Mouse (Mus musculus) midbrain, embryonic 16.5 days (tissue): ENCODE results near the gene Dennd4c. TPM values are rescaled to one million over a fixed set of nuclear protein-coding genes. Genes with fewer than 3 reads are reported as not detected.

ENCODE experiments used
- ATAC-seq: fragments of 200-750 bp; cut with Nextera tagmentation; 2 replicates; pipeline ENCODE4 v1.8.0; 2017; ENCODE audit warnings: moderate TSS enrichment
- H3K27ac ChIP-seq: fragments of 300-500 bp; sonication (generic); 2 replicates; pipeline ENCODE4 v1.5.1; 2014; ENCODE audit warnings: mild to moderate bottlenecking, low read length, mixed read lengths
- H3K27me3 ChIP-seq: fragments of 300-500 bp; sonication (generic); 2 replicates; pipeline ENCODE4 v1.6.1; 2014; ENCODE audit warnings: low read depth, low read length, mixed read lengths; ENCODE audit not compliant: control insufficient read depth, insufficient read depth
- H3K36me3 ChIP-seq: fragments of 300-500 bp; sonication (generic); 2 replicates; pipeline ENCODE4 v1.6.1; 2014; ENCODE audit warnings: mild to moderate bottlenecking, low read length, moderate library complexity, mixed read lengths; ENCODE audit not compliant: control insufficient read depth, insufficient read depth
- H3K4me1 ChIP-seq: fragments of 300-500 bp; sonication (generic); 2 replicates; pipeline ENCODE4 v1.6.1; 2014; ENCODE audit warnings: mild to moderate bottlenecking, low read length, mixed read lengths; ENCODE audit not compliant: control insufficient read depth, insufficient read depth
- H3K4me2 ChIP-seq: fragments of 300-500 bp; sonication (generic); 2 replicates; pipeline ENCODE4 v1.6.1; 2014; ENCODE audit warnings: mild to moderate bottlenecking, low read length, mixed read lengths
- H3K4me3 ChIP-seq: fragments of 300-500 bp; sonication (generic); 2 replicates; pipeline ENCODE4 v1.5.1; 2014; ENCODE audit warnings: low read depth, mild to moderate bottlenecking, low read length, moderate library complexity, mixed read lengths
- H3K9ac ChIP-seq: fragments of 300-500 bp; sonication (generic); 2 replicates; pipeline ENCODE4 v1.6.1; 2014; ENCODE audit warnings: low read depth, low read length, mixed read lengths
- H3K9me3 ChIP-seq: fragments of 300-500 bp; sonication (generic); replicated peaks from 2 replicates; pipeline ENCODE4 v1.6.1; 2014; ENCODE audit warnings: mild to moderate bottlenecking, low read length, mixed read lengths; ENCODE audit not compliant: control insufficient read depth, poor library complexity, severe bottlenecking
- WGBS: fragments of 180-500 bp; shearing (Covaris S2); extraction: QIAGEN DNeasy Blood & Tissue Kit; methylation state at CpG from one replicate; pipeline ENCODE4 v1.1.7; 2014; 5-methylcytosine and 5-hydroxymethylcytosine counted together
- polyA plus RNA-seq: library from polyadenylated mRNA; unstranded; fragments of >200 nt; fragmentation: Nextera tagmentation; extraction: Ambion mirVana; gene quantifications from 2 replicates; pipeline ENCODE4 v1.2.1, GENCODE M21; 2015

Dennd4c gene
- polyA plus RNA-seq, 1 experiment from 2014 or later: 2.1 TPM

DNA sequence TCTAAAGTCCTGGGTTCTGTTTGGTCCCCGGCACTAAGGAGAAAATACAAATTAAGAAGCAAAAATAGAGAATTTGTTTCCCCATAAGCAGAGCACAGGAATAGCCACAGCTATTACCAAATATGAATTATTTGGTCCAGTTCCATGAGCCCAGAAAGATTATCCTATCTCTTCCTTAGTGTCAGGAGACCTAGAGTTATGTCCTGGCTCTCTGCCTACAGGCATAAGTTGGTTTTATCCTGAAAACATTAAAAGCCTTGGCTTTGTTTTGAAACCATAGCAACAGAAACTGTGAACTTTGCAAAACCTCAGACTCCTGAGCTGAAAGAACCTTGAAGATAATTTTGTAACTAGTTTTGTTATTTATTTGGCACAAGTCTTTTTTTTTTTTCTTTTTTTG lies 31.2 kb upstream of the Dennd4c start:
- no peaks in the 10 kb centered on the region for H3K27me3 ChIP-seq
- H3K4me3 ChIP-seq: no peak overlapping the region
- 86% methylated on average over 1 of the region's 1 CpGs for WGBS
- H3K4me1 ChIP-seq: no peaks in the 10 kb centered on the region
- H3K9ac ChIP-seq: no peak overlapping the region
- H3K9me3 ChIP-seq: no peaks in the 10 kb centered on the region
- no peaks in the 10 kb centered on the region for H3K36me3 ChIP-seq
- no peak overlapping the region for H3K27ac ChIP-seq
- H3K4me2 ChIP-seq: no peak overlapping the region
- no peak for ATAC-seq

- no peaks in the 10 kb centered on the region for H3K4me1 ChIP-seq
- no peak overlapping the region for H3K4me2 ChIP-seq
- H3K36me3 ChIP-seq: no peaks in the 10 kb centered on the region
- H3K9me3 ChIP-seq: no peaks in the 10 kb centered on the region
- no peaks in the 10 kb centered on the region for H3K27me3 ChIP-seq
- H3K9ac ChIP-seq: no peak overlapping the region
- H3K27ac ChIP-seq: no peak overlapping the region
- 84% methylated on average over 4 of the region's 4 CpGs for WGBS
- ATAC-seq: no peak
- no peak overlapping the region for H3K4me3 ChIP-seq
Observed at GRCm38 (mm10) chr4:86718878-86719577, 29.3 kb upstream of the Dennd4c start.

DNA sequence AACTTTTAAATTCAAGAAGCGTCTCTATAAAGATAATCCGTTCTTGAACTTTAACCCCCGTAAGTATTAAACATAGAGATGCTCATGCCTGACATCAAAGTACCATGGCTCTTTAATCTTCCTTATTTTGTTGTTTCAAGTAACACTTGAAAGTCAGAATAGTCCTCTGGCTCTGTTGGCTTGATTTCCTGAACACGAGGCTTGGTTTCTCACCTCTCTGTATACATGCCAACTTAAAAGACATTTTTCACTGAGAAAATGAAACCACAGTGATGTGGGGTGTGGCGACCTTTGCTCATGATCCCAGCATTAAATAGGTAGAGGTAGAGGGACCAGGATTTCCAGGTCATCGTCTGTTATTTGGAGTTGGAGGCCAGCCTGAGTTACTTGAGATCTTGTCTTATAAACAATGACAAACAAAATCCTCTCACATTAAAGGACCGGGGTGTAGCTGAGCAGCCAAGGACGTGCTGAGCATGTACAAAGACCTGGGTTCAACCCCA lies 26.4 kb upstream of the Dennd4c start:
- H3K36me3 ChIP-seq: no peaks in the 10 kb centered on the region

GRCm38 (mm10) chr4:86725175-86725574 lies 23.2 kb upstream of the Dennd4c start:
- 77% methylated on average over 4 of the region's 4 CpGs for WGBS
- H3K4me1 ChIP-seq: no peaks in the 10 kb centered on the region
- no peak overlapping the region for H3K4me2 ChIP-seq
- no peaks in the 10 kb centered on the region for H3K9me3 ChIP-seq
- no peak for ATAC-seq
- no peaks in the 10 kb centered on the region for H3K27me3 ChIP-seq
- no peak overlapping the region for H3K9ac ChIP-seq
- no peak overlapping the region for H3K4me3 ChIP-seq
- H3K36me3 ChIP-seq: no peaks in the 10 kb centered on the region
- no peak overlapping the region for H3K27ac ChIP-seq

More for the DNA sequence above, 26.4 kb upstream of the Dennd4c start:
- no peak overlapping the region for H3K27ac ChIP-seq
- no peaks in the 10 kb centered on the region for H3K9me3 ChIP-seq
- H3K27me3 ChIP-seq: no peaks in the 10 kb centered on the region
- no peak overlapping the region for H3K4me3 ChIP-seq
- ATAC-seq: no peak
- no peak overlapping the region for H3K4me2 ChIP-seq
- WGBS: 82% methylated on average over 8 of the region's 8 CpGs
- no peak overlapping the region for H3K9ac ChIP-seq
- no peaks in the 10 kb centered on the region for H3K4me1 ChIP-seq

GRCm38 (mm10) chr4:86726141-86726540 lies 22.2 kb upstream of the Dennd4c start:
- no peak overlapping the region for H3K27ac ChIP-seq
- ATAC-seq: no peak
- 88% methylated on average over 5 of the region's 5 CpGs for WGBS
- H3K9me3 ChIP-seq: no peaks in the 10 kb centered on the region
- H3K36me3 ChIP-seq: no peaks in the 10 kb centered on the region
- H3K4me2 ChIP-seq: no peak overlapping the region
- H3K27me3 ChIP-seq: no peaks in the 10 kb centered on the region
- no peaks in the 10 kb centered on the region for H3K4me1 ChIP-seq
- H3K9ac ChIP-seq: no peak overlapping the region
- no peak overlapping the region for H3K4me3 ChIP-seq

DNA sequence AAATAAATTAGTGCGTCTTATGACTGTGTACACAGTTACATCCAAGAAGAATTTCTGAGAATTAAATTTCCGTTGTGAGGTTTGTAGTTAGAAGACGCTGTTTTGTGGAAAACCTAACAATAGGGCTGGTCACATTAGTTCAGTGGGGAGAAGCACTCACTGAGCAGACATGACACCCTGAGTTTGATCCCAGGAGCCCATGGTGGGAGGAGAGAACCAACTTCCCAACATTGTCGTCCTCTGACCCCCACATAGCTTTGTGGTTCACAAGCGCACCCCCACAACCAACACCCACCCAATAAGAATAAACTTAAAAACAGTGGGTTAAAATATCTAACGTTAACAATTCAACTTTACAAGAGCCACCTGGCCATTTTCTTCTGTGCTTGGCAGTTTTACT lies 18.5 kb upstream of the Dennd4c start:
- no peaks in the 10 kb centered on the region for H3K27me3 ChIP-seq
- H3K4me1 ChIP-seq: no peaks in the 10 kb centered on the region
- H3K36me3 ChIP-seq: no peaks in the 10 kb centered on the region
- no peak overlapping the region for H3K4me2 ChIP-seq
- H3K9me3 ChIP-seq: no peaks in the 10 kb centered on the region
- H3K27ac ChIP-seq: no peak overlapping the region
- WGBS: 88% methylated on average over 6 of the region's 6 CpGs
- no peak for ATAC-seq
- no peak overlapping the region for H3K4me3 ChIP-seq
- no peak overlapping the region for H3K9ac ChIP-seq

GRCm38 (mm10) chr4:86734088-86734841 lies 14.1 kb upstream of the Dennd4c start:
- H3K27ac ChIP-seq: no peak overlapping the region
- H3K4me2 ChIP-seq: no peak overlapping the region
- no peak overlapping the region for H3K4me3 ChIP-seq
- 86% methylated on average over 19 of the region's 19 CpGs for WGBS
- no peaks in the 10 kb centered on the region for H3K36me3 ChIP-seq
- no peaks in the 10 kb centered on the region for H3K27me3 ChIP-seq
- no peaks in the 10 kb centered on the region for H3K4me1 ChIP-seq
- no peak overlapping the region for H3K9ac ChIP-seq
- H3K9me3 ChIP-seq: 0 out of 2 replicates have a peak, but pooled peaks cover 3% of the 10 kb centered on the region
- no peak for ATAC-seq

GRCm38 (mm10) chr4:86739308-86739993 lies 8.9 kb upstream of the Dennd4c start:
- H3K27ac ChIP-seq: no peak overlapping the region
- peaks cover 3% of the 10 kb centered on the region; the same call in 1 of the 2 replicates for H3K9me3 ChIP-seq
- H3K4me2 ChIP-seq: no peak overlapping the region
- no peaks in the 10 kb centered on the region for H3K36me3 ChIP-seq
- no peak overlapping the region for H3K4me3 ChIP-seq
- no peaks in the 10 kb centered on the region for H3K27me3 ChIP-seq
- no peak for ATAC-seq
- no peak overlapping the region for H3K9ac ChIP-seq
- H3K4me1 ChIP-seq: no peaks in the 10 kb centered on the region
- WGBS: 73% methylated on average over 5 of the region's 5 CpGs
